Mouse (Mus musculus) stomach, embryonic 15.5 days (tissue): ENCODE data around the gene Ppp1r9a. TPM values are rescaled to one million over a fixed set of nuclear protein-coding genes. Genes with fewer than 3 reads are reported as not detected.
"Not testable (repeated sequence)": the region's sequence is repeated elsewhere in the genome, so short reads cannot be mapped to it uniquely, and the experiment has no call there.

Source experiments
- ATAC-seq: fragments of 200-750 bp; cut with Nextera tagmentation; 2 replicates; pipeline ENCODE4 v1.8.0; 2017; ENCODE audit warnings: low read depth, moderate number of reproducible peaks, moderate TSS enrichment; ENCODE audit not compliant: insufficient read depth, low FRiP score
- H3K27ac ChIP-seq: fragments of 300-500 bp; sonication (generic); 2 replicates; pipeline ENCODE4 v1.5.1; 2015; ENCODE audit warnings: mild to moderate bottlenecking, inconsistent platforms
- H3K27me3 ChIP-seq: fragments of 300-500 bp; sonication (generic); replicated peaks from 2 replicates; pipeline ENCODE4 v1.6.1; 2015; ENCODE audit warnings: inconsistent platforms
- H3K36me3 ChIP-seq: fragments of 300-500 bp; sonication (generic); 2 replicates; pipeline ENCODE4 v1.6.1; 2015; ENCODE audit warnings: inconsistent platforms
- H3K4me1 ChIP-seq: fragments of 300-500 bp; sonication (generic); 2 replicates; pipeline ENCODE4 v1.6.1; 2015; ENCODE audit warnings: inconsistent platforms
- H3K4me2 ChIP-seq: fragments of 300-500 bp; sonication (generic); 2 replicates; pipeline ENCODE4 v1.6.1; 2015; ENCODE audit warnings: mild to moderate bottlenecking, inconsistent platforms
- H3K4me3 ChIP-seq: fragments of 300-500 bp; sonication (generic); replicated peaks from 2 replicates; pipeline ENCODE4 v1.5.1; 2015; ENCODE audit warnings: inconsistent platforms
- H3K9ac ChIP-seq: fragments of 300-500 bp; sonication (generic); 2 replicates; pipeline ENCODE4 v1.6.1; 2015; ENCODE audit warnings: inconsistent platforms
- H3K9me3 ChIP-seq: fragments of 300-500 bp; sonication (generic); 2 replicates; pipeline ENCODE4 v1.6.1; 2016; ENCODE audit warnings: inconsistent platforms
- WGBS: fragments of 180-500 bp; shearing (Covaris S2); methylation state at CpG from one replicate; pipeline ENCODE4 v1.1.7; 2015; 5-methylcytosine and 5-hydroxymethylcytosine counted together
- polyA plus RNA-seq: library from polyadenylated mRNA; unstranded; fragments of >200 nt; fragmentation: Nextera tagmentation; extraction: Ambion mirVana; gene quantifications from 2 replicates; pipeline ENCODE4 v1.2.1, GENCODE M21; 2015

Gene Ppp1r9a
- polyA plus RNA-seq, 1 experiment from 2014 or later: 16.6 TPM

DNA sequence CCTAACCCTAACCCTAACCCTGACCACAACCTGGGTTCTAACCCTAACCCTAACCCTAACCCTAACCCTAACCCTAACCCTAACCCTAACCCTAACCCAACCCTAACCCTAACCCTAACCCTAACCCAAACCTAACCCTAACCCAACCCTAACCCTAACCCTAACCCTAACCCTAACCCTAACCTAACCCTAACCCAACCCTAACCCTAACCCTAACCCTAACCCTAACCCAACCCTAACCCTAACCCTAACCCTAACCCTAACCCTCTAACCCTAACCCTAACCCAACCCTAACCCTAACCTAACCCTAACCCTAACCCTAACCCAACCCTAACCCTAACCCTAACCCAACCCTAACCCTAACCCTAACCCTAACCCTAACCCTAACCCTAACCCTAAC, 21.1 kb downstream of the Ppp1r9a start:
- not testable (repeated sequence) for H3K27me3 ChIP-seq, H3K27ac ChIP-seq, H3K9ac ChIP-seq, H3K4me3 ChIP-seq, H3K36me3 ChIP-seq, ATAC-seq, H3K4me1 ChIP-seq, H3K4me2 ChIP-seq, H3K9me3 ChIP-seq

DNA sequence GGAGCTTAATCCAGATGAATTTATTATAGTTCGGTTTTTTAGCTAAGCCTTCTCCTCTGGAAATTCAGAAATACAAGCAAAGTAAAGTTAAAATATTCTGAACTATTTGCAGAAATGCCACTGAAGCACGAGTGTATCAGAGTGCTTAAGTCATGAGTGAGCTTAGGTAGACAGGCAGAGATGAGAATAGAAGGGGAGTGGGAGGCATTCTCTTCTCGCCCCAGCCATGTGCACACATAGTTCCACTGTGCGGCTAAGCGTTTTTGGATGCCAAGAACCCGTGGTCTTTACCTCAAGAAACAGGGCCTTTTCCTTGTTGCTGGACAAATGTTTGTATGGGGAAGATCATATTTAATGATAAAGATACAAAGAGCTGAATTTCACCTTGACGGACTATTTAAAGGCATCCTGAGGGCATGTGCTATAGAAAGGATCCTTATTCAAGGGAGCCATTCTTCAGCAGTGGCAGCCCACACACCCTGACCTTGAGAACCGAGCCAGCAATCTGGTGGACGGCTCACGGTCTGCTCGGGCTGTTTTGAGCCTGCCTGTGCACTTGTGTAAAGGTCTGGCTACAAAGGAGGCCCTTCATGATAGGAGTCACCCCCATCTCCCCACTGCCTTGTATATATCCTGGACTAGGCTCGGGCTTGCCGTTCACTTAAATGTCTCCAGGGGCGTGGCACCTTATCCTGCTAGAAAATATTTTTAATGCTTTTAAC, 23.4 kb downstream of the Ppp1r9a start:
- H3K9me3 ChIP-seq: no peaks in the 10 kb centered on the region
- H3K27me3 ChIP-seq: no peaks in the 10 kb centered on the region
- no peak overlapping the region for H3K27ac ChIP-seq
- ATAC-seq: 0 out of 2 replicates have a peak, but pooled peaks have one; percentile 31
- no peaks in the 10 kb centered on the region for H3K4me1 ChIP-seq
- no peak overlapping the region for H3K4me2 ChIP-seq
- WGBS: 61% methylated on average over 14 of the region's 14 CpGs
- H3K36me3 ChIP-seq: no peaks in the 10 kb centered on the region
- no peak overlapping the region for H3K4me3 ChIP-seq
- no peak overlapping the region for H3K9ac ChIP-seq

GRCm38 (mm10) chr6:4930321-4930720, 27.6 kb downstream of the Ppp1r9a start:
- 0 out of 2 replicates have a peak, but pooled peaks cover 2% of the 10 kb centered on the region for H3K4me1 ChIP-seq
- no peak overlapping the region for H3K27ac ChIP-seq
- H3K9ac ChIP-seq: no peak overlapping the region
- H3K4me2 ChIP-seq: no peak overlapping the region
- WGBS: 83% methylated on average over 3 of the region's 3 CpGs
- no peak for ATAC-seq
- no peaks in the 10 kb centered on the region for H3K27me3 ChIP-seq
- no peaks in the 10 kb centered on the region for H3K36me3 ChIP-seq
- no peak overlapping the region for H3K4me3 ChIP-seq
- H3K9me3 ChIP-seq: no peaks in the 10 kb centered on the region

DNA sequence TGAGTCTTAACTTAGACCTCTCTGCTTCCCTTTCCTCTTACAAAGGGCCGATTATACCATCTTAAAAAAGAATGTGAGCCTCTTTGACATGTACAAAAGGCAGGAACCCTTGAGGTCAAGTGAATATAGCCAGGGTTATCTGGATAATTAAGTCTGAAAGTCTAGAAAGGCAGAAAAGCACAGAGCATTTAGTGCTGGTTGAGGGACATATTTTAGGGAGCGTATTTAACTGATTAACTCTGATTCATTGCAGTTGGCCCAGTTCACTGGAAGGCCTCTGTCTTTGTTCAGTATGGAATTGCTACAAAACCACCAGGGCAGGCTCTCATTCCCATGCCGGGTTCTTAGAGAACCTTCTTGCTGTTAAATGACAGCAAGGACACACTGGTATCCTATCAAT, 36.2 kb downstream of the Ppp1r9a start:
- Histone ChIP-seq H3K4me3 (no peak overlapping the region), H3K27me3 (no peaks in the 10 kb centered on the region), H3K36me3 (no peaks in the 10 kb centered on the region), H3K4me2 (no peak overlapping the region), H3K4me1 (no peaks in the 10 kb centered on the region), H3K9me3 (no peaks in the 10 kb centered on the region), H3K27ac (no peak overlapping the region), H3K9ac (no peak overlapping the region)
- no peak for ATAC-seq
- WGBS: 49% methylated on average over 3 of the region's 3 CpGs

DNA sequence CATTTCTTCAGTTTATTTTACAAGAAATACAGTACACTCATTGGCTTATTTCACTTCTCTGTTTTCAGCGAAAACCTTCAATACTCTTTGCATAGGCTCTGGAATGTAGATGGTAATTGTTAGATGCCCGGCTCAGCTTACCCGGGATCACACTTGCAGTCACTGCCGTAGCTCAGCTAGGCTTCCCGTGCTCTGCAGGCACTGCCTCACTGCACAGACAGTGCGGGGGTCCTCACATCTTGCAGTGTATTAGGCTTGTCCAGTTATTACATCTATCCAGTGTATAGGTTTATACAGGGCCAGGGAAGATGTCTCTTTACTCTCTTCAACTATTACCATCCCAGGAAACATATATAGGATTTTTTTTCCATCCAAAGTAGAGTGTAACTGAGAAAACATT, 37.4 kb downstream of the Ppp1r9a start:
- no peak overlapping the region for H3K4me2 ChIP-seq
- H3K9ac ChIP-seq: no peak overlapping the region
- H3K27ac ChIP-seq: no peak overlapping the region
- no peak overlapping the region for H3K4me3 ChIP-seq
- 66% methylated on average over 6 of the region's 6 CpGs for WGBS
- ATAC-seq: no peak
- no peaks in the 10 kb centered on the region for H3K4me1 ChIP-seq
- H3K27me3 ChIP-seq: no peaks in the 10 kb centered on the region
- H3K9me3 ChIP-seq: no peaks in the 10 kb centered on the region
- no peaks in the 10 kb centered on the region for H3K36me3 ChIP-seq

DNA sequence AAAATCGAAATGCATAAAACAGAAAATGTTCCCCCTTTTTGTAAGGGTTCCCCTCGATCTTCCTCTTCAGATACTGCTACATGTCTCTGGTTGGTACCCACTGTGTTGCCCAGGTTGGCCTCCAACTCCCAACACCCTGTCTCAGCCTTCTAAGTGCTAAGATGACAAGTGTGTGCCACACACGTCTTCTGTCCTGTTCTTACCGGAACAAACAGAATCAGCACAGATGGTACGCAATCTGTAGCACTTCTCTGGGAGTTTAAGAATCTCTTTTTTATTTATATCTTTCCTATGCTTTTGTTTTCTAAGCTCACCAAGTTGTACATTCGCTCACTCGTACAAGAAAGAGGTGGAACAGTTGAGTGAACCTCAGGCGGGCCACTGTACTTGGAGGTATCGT, 37.9 kb downstream of the Ppp1r9a start:
- 91% methylated on average over 9 of the region's 9 CpGs for whole genome bisulfite sequencing
- Histone ChIP-seq H3K4me3 (no peak overlapping the region), H3K27ac (no peak overlapping the region), H3K4me2 (no peak overlapping the region), H3K27me3 (no peaks in the 10 kb centered on the region), H3K36me3 (no peaks in the 10 kb centered on the region), H3K9ac (no peak overlapping the region), H3K4me1 (no peaks in the 10 kb centered on the region), H3K9me3 (no peaks in the 10 kb centered on the region)
- ATAC-seq: no peak

DNA sequence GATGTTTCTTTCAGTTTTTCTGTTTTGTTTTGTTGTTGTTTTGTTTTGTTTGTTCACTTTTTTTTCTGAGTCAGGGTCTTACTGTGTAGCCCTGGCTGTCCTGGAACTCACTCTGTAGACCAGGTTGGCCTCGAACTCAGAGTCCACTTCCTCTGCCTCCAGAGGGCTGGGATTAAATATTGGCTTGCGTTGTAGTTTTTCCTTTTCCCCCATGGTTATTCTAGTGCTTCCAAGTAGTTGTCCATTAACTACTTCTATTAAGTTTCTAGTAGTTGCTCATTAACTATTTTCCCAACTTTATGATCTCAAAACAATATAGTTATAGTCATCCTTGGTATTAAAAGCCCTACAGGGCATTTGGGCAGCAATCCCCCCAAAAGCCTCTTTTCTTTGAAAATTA, 41.1 kb downstream of the Ppp1r9a start:
- ATAC-seq: no peak
- Histone ChIP-seq H3K4me1 (no peaks in the 10 kb centered on the region), H3K36me3 (no peaks in the 10 kb centered on the region), H3K4me2 (no peak overlapping the region), H3K4me3 (no peak overlapping the region), H3K9ac (no peak overlapping the region), H3K27me3 (no peaks in the 10 kb centered on the region), H3K9me3 (no peaks in the 10 kb centered on the region), H3K27ac (no peak overlapping the region)
- 81% methylated on average over 2 of the region's 2 CpGs for WGBS

DNA sequence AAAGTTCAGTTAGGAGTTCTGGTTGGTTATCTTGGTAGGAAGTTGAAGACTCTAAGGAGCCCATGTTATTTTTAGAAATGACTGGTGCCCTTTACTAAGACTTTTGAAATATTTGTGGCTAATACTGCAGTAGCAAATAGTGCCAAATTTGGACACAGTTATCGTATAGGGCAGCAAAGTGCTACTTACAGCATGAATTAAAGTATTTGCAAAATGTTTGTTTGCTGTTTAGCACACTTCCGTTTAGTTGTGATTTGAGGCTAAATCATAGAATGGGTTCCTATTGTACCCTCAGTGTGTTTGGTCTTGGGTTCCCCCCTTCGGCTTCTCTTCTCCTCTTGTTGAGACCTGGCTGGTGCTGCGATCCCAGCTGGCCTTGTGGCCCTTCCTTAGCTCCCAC, 45.3 kb downstream of the Ppp1r9a start:
- Histone ChIP-seq H3K9me3 (no peaks in the 10 kb centered on the region), H3K36me3 (no peaks in the 10 kb centered on the region), H3K9ac (no peak overlapping the region), H3K4me3 (no peak overlapping the region), H3K4me1 (no peaks in the 10 kb centered on the region), H3K27ac (no peak overlapping the region), H3K4me2 (no peak overlapping the region), H3K27me3 (no peaks in the 10 kb centered on the region)
- ATAC-seq: no peak
- 70% methylated on average over 4 of the region's 4 CpGs for WGBS

DNA sequence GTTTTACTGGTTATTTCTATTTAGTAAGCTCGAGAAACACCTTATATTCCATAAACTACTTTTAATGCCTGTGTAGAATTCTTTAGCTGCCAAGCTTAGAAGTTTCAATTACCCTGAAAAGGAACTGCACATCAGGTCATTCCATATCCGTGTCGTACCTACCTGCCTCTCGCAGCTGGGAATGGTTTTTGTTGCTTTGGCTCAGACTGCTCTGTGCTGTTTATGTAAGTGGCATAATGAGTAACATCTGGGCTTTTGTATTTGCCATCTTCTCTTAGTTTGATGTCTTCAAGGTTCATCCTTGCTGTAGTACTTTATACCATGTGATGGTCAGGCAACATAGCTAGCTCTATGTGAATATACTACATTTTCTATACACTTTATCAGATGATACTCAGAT, 47.0 kb downstream of the Ppp1r9a start:
- Histone ChIP-seq H3K4me2 (no peak overlapping the region), H3K4me1 (no peaks in the 10 kb centered on the region), H3K9me3 (no peaks in the 10 kb centered on the region), H3K9ac (no peak overlapping the region), H3K4me3 (no peak overlapping the region), H3K27ac (no peak overlapping the region), H3K27me3 (no peaks in the 10 kb centered on the region), H3K36me3 (no peaks in the 10 kb centered on the region)
- ATAC-seq: no peak
- WGBS: 74% methylated on average over 4 of the region's 4 CpGs

DNA sequence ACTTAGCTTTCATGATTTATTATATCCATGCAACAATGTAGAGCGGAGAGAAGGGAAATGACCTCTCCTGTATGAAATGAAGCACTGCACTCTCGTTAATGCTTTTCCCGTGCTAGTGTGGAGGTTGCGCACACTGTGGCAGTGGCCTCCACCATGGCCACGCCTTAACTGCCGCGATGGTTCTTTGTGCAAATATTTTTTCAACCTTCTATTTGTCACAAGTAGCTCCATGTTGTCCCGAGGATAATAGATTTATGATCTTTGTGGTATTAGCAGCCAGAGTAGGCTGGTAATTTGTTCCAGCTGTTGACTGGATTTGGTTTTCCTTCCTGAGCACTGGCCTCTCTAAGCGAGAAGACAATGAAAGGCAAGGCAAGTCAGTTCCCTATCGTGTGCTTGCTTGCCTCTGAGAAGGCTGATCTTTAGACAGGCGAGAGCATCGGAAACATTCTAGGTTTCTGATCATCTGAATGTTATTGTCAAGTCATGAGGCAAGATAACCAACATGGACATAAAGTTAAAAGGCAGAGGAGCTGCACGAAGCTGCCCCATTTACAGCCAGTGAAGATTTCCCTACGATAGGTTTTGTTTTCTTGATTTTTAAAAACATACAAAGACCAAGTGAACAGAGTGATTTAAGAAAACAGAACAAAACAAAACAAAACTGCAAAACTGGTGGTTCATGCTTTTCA, 50.5 kb downstream of the Ppp1r9a start:
- H3K27ac ChIP-seq: peak overlapping the region; percentile 41; the same call in 1 of the 2 replicates

DNA sequence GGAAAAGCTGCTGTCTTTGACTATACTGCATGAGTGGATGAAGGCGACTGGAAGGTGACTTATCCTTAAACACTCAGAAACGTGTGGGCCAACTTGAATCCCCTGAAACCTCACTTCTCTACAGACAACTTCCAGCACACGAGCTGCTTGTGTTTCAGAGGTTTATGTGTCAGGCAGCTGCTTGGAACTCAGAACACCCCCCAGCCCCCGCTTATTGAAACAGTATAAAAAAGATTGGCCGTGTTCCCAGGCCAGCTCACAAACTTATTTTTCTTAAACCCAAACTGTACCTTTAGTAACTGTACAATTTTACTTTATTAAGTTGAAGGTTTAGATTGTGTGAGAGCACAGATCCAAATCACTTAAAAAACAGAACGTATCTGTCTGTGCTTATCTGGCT, 53.9 kb downstream of the Ppp1r9a start:
- Histone ChIP-seq H3K27ac (0 out of 2 replicates have a peak overlapping the region, but pooled peaks have one; percentile 55), H3K36me3 (no peaks in the 10 kb centered on the region), H3K27me3 (no peaks in the 10 kb centered on the region), H3K9me3 (no peaks in the 10 kb centered on the region), H3K9ac (no peak overlapping the region), H3K4me3 (no peak overlapping the region), H3K4me2 (no peak overlapping the region), H3K4me1 (0 out of 2 replicates have a peak, but pooled peaks cover 5% of the 10 kb centered on the region)
- no peak for ATAC-seq
- 34% methylated on average over 6 of the region's 6 CpGs for WGBS

More for the DNA sequence above, 50.5 kb downstream of the Ppp1r9a start:
- no peaks in the 10 kb centered on the region for H3K27me3 ChIP-seq
- H3K36me3 ChIP-seq: no peaks in the 10 kb centered on the region
- no peak overlapping the region for H3K4me3 ChIP-seq
- no peak overlapping the region for H3K4me2 ChIP-seq
- WGBS: 46% methylated on average over 14 of the region's 14 CpGs
- ATAC-seq: peak; percentile 10; the same call in 1 of the 2 replicates
- H3K9ac ChIP-seq: no peak overlapping the region
- H3K9me3 ChIP-seq: no peaks in the 10 kb centered on the region
- H3K4me1 ChIP-seq: 0 out of 2 replicates have a peak, but pooled peaks cover 5% of the 10 kb centered on the region

DNA sequence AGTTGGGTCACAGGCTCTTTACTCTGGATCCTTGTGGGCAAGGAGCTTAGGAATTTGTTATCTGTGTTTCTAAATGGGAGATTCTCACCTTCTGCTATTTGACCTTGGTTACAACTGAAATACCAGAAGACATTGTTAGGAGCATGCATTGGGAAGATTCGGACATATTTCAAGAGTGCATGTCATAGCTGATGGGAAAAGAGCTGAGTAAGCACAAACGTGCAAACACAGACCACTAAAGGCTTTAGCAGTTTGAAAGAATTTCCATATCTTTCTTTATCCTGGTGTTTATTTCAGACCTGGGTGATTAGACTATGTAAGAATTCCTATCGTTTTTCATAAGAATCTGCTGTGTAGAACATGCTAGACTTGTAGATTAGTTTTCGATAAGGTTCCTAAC, 59.5 kb downstream of the Ppp1r9a start:
- Histone ChIP-seq H3K27me3 (no peaks in the 10 kb centered on the region), H3K9ac (no peak overlapping the region), H3K9me3 (no peaks in the 10 kb centered on the region), H3K36me3 (no peaks in the 10 kb centered on the region), H3K27ac (no peak overlapping the region), H3K4me1 (no peaks in the 10 kb centered on the region), H3K4me2 (no peak overlapping the region), H3K4me3 (no peak overlapping the region)
- ATAC-seq: no peak
- whole genome bisulfite sequencing: 43% methylated on average over 4 of the region's 4 CpGs
